Mouse (Mus musculus) heart, postnatal 14 days (tissue): ENCODE data around the gene Cdc42bpa. TPM values are rescaled to one million over a fixed set of nuclear protein-coding genes. Genes with fewer than 3 reads are reported as not detected.

ENCODE experiments used
- DNase-seq, 2 experiments: peaks; one replicate each; pipeline ENCODE4 v3.0.0; 2021 to 2022
- intact Hi-C: fragments of 180-260 bp; cut with DNase I; formaldehyde crosslinking; loops from one replicate; pipeline ENCODE4 v1.15.1; 2025
- total RNA-seq, 2 experiments: library from RNA; stranded (reverse); gene quantifications; 2 replicates each; pipeline ENCODE4 v1.2.3; 2021

Cdc42bpa gene
- total RNA-seq, 2 experiments from 2014 or later = 43.0 to 47.2 TPM

- intact Hi-C loops = no loop called here
- DNase-seq = no peak
Observed at GRCm38 (mm10) chr1:180160545-180160944, 200.3 kb downstream of the Cdc42bpa start.

DNA sequence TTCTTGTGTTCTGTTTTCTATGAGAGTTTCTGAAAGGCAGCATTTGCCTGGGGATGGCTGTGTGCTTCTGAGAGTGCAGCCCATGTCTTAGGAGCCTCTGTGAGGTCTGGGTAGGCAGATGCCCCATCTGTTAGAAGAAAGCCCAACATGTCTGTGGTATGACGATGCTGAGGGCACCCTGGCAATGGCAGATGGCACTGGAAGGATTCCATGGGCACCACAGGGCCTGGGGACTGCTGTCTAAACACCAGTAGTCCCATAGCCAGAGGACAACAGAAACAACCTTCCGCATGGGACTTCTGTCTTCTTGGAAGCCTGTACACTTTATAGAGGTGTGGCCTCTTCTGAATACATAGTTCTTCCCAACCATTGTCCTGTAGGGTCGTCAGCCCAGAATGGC lies 200.9 kb downstream of the Cdc42bpa start:
- intact Hi-C loops = no loop called here
- no peak for DNase-seq

- intact Hi-C loops = no loop called here
- DNase-seq = no peak
Observed at GRCm38 (mm10) chr1:180161566-180162355, 201.5 kb downstream of the Cdc42bpa start.

DNA sequence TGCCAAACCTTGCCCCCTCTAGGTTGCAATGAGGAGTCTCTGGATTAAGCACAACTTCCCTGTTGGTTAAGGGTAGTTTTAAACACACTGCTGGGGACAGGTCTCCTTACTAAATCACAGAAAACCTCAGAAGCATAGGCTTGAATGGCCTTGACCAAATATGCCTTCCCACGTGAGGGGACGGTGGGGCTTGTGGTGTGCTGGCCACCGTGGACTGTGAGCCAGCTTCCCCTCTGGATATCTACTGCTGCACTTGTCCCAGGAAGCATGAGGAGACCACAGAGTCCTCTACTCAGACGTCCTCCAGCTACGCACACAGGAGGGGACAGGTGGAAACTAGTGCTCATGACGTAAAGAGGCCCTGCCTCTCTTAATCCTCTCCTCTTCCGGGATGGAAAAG lies 202.7 kb downstream of the Cdc42bpa start:
- no peak for DNase-seq
- intact Hi-C loops = no loop called here

DNA sequence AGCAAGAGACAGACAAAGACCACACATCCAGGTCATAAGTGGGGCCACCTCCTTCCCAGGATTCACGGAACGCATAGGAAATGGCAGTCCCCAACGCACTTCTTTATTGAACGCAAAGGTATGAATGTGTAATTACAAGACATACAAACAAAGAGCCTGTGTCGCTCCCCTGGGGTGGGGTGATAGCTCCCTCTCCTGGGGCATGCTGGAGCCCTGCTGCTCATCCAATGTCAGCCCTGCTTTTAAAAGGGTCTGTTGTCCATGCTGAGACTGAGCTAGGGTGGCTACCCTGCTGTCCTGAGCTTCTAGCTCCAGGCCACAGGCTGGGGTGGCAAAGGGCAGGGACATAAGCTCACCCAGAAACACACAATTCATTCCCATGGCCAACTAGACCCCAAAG lies 206.3 kb downstream of the Cdc42bpa start:
- no peak for DNase-seq
- intact Hi-C loops = no loop called here

- peak in 1 of 2 experiments; percentile 34 for DNase-seq
- intact Hi-C loops = no loop called here
Observed at GRCm38 (mm10) chr1:180168294-180168693, 208.0 kb downstream of the Cdc42bpa start.

DNA sequence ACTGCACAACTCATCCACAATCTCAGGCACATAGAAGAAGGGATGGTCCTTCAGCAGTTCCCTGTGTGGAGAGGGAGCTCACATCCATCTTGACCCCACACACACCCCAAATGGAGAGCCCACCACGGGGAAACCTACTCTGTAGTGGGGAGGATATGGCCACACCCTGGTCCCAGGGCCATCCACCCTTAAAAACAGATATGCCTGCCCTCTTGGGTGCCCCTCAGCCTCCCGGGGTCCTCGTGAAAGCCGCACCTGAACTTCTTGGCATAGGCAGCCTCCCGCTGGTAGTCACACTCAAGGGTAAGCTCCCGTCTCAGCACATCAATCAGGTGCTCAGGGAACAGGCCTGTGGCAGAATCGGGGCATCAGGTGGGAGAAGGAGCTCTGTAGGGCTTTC lies 208.9 kb downstream of the Cdc42bpa start:
- DNase-seq = no peak
- intact Hi-C loops = no loop called here

GRCm38 (mm10) chr1:180170071-180170470 lies 209.8 kb downstream of the Cdc42bpa start:
- intact Hi-C loops = no loop called here
- DNase-seq = peak in 1 of 2 experiments; percentile 1

DNA sequence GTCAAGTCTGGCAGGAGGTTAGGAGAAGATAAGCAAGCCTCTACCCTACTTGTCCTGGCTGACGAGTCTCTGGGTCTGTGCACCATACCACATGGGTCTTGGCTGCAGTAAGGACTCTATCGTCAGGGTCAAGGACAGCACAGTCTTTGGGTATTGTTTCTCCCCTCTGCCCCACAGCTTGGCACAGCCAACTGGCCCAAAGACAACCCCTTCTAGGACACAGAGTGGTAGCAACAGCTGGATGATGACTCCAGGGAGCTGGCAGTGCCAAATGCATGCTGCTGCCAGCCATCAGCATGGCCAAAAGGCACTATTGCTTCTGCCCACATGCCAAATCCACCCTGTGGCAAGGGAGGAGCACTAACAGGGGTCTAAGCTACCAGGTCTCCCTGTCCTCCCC lies 211.6 kb downstream of the Cdc42bpa start:
- DNase-seq = peak; percentile 44 to 63
- intact Hi-C loops = no loop called here

DNA sequence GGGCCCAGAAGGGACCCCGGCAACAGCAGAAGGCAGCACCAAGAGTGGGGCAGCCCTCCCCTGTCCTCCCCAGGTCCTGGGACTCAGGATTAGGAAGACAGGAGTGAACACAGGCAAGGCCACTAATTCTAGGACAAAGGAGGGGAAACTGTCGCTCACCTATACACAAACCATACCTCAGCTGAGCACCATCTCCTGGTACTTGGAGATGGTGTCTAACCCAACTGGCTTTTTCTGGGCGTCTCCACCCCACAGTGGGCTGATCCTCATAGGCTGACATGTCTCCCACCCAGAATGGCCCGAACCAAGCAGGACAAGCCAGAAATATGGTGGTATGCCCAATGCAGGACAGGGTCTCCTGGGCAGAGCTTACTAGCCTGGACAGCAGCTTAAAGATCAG lies 212.3 kb downstream of the Cdc42bpa start:
- intact Hi-C loops = no loop called here
- no peak for DNase-seq

DNA sequence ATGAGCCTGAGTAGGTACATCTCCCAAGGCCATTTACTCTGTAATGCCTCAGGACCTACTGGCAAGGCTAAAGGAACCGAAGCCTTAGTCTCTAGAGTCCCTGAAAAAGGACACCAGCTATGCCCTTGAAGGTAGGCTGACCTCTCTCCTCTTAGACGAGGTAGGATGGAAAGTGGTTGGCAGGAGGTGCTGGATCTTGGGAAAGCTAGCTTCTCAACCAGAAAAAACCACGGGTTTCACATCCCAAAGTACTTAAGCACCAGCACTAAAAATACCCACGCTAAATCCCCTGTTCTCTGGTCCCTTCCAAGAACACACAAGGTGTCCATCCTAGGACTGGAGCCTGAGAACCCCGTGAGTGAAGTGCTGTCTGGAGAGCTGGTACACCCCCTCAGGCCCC lies 212.7 kb downstream of the Cdc42bpa start:
- intact Hi-C loops = no loop called here
- DNase-seq = no peak

GRCm38 (mm10) chr1:180174718-180175117 lies 214.4 kb downstream of the Cdc42bpa start:
- intact Hi-C loops = loop anchor here (1.0 to 5.0 kb wide), 3 partner anchors 41 to 378 kb away; partner anchors contain the start of gene Stum
- DNase-seq = no peak

DNA sequence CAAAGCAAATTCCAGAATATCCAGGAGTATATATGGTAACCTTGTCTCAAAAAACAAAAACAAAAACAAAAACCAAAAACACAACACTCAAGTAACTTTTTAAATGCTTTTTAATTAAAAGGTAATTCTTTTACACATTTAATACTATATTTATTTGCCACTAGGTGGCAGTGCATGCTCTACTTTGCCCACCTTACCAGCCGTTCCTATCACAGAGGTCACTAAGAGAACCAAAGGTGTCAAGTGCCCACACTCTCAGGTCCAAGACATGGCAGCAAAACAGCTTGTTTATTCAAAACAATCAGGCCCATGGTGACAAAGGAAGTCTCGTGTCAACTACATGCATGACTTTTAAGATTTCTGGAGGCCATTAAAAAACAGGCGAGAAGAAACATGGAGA lies 214.9 kb downstream of the Cdc42bpa start:
- no peak for DNase-seq
- intact Hi-C loops = loop anchor here (1.0 to 5.0 kb wide), 3 partner anchors 40 to 377 kb away; partner anchors contain the start of gene Stum

DNA sequence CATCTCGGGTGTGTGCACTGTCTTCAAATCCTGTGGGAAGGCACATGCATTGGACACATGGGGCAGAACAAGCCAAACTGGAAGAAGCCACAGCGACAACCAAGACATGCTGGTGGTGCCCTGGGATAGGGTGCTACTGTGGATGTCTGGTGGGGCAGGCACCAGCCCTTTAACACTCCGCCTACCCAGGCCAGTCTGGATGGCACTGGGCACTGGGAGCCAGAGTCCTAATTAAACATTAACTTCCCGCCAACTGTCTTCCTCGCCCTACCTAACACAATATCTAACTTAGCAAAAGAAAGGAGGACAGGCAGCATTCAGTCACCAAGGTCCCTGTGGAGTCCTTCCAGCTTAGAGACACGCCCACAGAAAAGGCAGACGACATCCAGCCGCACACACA lies 215.4 kb downstream of the Cdc42bpa start:
- DNase-seq = no peak
- intact Hi-C loops = loop anchor here (1.0 to 5.0 kb wide), 3 partner anchors 40 to 377 kb away; partner anchors contain the start of gene Stum

DNA sequence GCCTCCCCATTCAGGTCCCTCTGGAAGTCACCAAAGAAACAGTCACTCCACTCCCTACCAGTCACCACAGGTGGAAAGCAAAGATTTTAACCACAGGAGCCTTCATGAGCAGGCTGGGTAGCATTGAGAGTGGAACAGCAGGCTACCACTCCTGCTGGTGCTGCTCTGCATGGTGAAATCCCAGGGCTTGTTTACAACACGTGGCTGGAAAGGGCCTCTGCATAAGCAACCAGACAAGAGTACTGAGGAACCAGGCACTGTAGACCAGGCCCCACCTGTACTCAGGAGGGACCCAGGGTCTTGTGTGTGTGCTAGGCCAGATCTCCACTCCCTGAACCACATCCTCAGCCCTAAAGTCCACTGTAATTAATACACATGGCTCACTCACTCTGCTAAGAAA lies 216.5 kb downstream of the Cdc42bpa start:
- DNase-seq = no peak
- intact Hi-C loops = loop anchor here (5.0 kb wide), 2 partner anchors 306 to 376 kb away; partner anchors contain the start of gene Stum

- intact Hi-C loops = loop anchor here (5.0 kb wide), 2 partner anchors 304 to 374 kb away; partner anchors contain the start of gene Stum
- no peak for DNase-seq
Observed at GRCm38 (mm10) chr1:180178340-180178739, 218.1 kb downstream of the Cdc42bpa start.

- DNase-seq = no peak
- intact Hi-C loops = loop anchor here (5.0 kb wide), 2 partner anchors 303 to 373 kb away; partner anchors contain the start of gene Stum
Observed at GRCm38 (mm10) chr1:180179100-180179499, 218.8 kb downstream of the Cdc42bpa start.

- intact Hi-C loops = loop anchor here (5.0 kb wide), 2 partner anchors 302 to 372 kb away; partner anchors contain the start of gene Stum
Observed at GRCm38 (mm10) chr1:180179840-180180239, 219.6 kb downstream of the Cdc42bpa start.

GRCm38 (mm10) chr1:180181304-180181965 lies 221.2 kb downstream of the Cdc42bpa start:
- intact Hi-C loops = no loop called here
- no peak for DNase-seq

More at GRCm38 (mm10) chr1:180179840-180180239, 219.6 kb downstream of the Cdc42bpa start:
- DNase-seq = no peak

GRCm38 (mm10) chr1:180181966-180182319 lies 221.7 kb downstream of the Cdc42bpa start:
- intact Hi-C loops = no loop called here
- no peak for DNase-seq

GRCm38 (mm10) chr1:180182731-180183130 lies 222.5 kb downstream of the Cdc42bpa start:
- no peak for DNase-seq
- intact Hi-C loops = no loop called here
